Mouse (Mus musculus): ENCODE data around the gene Aldh1a2.
A peak's percentile ranks its signal among the peaks of the same experiment; 100 is the strongest.

The Aldh1a2 gene

DNA sequence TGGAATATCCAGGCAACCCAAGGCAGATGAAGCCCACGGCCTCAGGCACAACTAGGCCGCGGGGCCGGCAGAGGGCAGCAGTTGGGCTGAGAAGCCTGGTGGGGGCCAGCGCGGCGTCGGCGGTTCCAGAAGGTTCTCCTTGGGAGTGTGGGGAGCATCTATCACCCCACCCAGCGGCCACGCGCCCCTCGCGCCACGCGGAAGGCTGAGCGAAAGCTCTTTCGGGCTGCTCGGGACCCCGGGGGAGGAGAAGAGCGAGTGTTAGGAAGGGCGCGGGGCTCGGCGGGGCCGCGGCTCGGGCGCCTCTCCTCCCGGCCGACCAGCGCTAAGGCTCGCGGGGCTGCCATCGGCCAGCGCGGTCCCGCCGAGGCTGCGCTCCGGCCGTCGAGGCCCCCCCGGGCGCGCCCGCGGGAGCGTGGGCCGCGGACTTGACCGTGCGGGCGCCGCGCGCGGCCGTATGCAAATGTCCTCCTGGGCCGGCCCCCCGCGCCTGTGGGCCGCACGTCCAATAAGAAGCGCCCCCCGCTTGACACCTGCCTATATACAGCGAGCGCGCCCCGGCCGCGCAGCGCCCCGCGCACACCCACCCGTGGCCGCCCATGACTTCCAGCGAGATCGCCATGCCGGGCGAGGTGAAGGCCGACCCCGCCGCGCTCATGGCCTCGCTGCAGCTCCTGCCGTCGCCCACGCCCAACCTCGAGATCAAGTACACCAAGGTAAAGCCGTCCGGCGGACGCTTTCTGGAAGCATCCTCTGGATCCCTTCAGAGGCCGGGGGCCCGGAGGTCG lies at the start of gene Aldh1a2:
TSS of gene Aldh1a2 (plus strand) at position 542 of the 788 bp plus-strand sequence.
- peak; percentile 69 for DNase-seq (ENCODE audit: low spot score)

DNA sequence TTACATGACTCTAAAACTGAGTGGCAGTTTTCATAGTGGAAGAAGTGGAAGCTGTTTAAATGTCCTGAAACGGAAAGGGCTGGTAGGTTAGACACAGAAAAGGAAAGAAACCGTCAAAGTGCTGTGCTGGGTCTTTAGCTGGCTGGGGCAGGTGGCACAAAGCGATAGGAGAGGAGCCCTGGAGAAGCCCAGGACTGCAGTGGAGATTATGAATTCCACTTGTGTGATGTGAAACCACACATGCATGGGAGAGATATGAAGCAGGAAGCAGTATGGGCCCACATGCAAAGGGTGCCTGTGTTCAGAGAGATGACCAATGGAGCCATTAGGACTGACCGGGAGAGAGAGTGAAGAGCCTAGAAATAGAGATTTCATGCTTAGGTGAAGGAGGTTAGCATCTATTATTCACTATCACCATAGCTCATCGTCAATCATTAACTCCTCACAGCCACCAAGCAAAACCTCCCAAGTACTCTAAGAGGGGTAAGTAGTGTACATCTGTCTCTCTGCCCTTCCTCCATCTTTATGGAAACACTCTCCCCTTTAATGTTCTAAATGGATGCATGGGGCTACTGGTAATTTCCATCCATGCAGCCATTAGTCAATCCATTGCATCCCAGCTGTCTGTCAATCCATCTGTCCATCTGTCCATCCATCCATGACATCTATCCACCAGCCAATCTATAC lies 49.4 kb upstream of the Aldh1a2 start:
- DNase-seq (ENCODE audit: low spot score) = no peak

DNA sequence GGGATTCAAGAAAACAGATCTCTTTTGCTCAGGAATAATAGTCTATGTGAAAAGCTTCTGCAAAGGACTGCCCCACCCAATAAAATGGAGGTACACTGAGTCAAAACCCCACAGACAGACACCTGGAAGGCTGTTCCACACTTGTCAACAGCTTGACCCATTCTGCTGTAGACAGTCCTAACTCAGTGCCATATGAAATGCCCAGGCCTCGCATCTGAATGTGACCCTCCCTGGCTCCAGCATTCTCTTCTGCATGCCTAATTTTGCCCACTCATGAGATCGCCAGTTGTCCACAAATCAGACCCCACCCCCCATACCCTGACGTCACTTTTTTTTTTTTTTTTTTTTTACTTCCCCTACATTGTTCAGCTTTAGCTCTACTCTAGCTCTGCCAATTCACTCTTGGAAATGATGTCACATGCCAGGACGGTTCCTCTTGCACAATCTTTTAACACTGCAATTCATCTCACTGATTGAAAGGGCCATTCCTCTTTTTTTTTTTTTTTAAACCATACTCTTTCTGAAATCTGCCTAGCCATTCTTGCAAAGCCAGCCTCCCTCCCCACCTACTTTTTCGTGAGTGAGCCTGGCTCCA lies 48.6 kb upstream of the Aldh1a2 start:
- no peak for DNase-seq (ENCODE audit: low spot score)

DNA sequence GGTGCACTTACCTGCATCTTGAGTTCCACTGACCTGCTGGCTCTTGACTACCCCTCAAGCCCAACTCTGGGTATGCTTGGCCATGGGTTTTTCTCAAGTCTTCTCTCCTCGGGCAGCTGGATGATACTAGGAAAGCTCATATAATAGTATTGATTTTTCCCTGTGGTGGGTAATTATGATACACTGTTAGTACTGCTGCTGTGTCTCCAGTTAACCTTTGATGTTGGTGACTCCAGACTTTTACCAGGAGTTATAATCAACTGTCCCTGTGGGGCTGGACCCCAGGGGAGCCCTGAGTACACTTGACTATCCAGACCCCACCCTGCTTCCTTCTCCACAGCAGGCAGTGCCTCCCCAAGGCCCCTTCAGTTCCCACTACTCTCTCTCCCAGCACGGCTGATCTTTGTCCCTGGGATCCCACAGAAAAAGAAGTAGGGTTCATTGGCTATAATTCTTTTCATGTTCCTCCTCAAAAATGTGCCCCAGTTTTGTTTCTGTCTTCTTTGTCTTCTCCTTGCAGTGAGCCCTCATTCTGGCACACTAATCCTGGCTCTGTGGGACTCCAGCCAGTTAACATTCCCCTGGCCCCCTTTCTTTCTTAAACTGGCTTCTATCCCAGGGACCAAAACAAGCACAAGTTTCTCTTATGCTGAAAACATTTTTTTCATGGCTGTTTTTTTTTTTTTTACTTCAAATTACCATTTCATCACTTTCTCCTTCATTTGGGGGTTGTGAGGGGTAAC lies 47.9 kb upstream of the Aldh1a2 start:
- DNase-seq (ENCODE audit: low spot score) = no peak

DNA sequence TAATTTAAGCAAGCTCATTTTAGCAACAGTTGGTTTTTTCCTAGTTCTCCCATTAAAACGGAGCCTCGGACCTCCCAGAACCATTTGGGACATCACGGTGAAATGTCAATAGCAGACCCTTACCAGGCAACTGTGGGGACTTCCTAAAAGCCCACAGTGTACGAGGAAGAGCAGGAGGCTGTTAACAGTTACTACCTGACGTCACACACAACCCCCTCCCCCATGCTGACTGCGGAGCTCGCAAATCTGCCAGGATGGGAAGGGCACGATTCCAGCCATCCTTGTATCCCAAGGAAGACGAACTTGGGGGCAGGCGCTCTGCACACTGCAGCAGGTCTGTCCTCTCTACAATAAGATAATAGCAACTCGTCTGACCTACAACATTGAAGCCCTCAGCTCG lies 47.1 kb upstream of the Aldh1a2 start, which contains the start of gene Aqp9:
TSS of gene Aqp9 (minus strand) at position 172 of the 400 bp plus-strand sequence.
- DNase-seq (ENCODE audit: low spot score) = no peak

DNA sequence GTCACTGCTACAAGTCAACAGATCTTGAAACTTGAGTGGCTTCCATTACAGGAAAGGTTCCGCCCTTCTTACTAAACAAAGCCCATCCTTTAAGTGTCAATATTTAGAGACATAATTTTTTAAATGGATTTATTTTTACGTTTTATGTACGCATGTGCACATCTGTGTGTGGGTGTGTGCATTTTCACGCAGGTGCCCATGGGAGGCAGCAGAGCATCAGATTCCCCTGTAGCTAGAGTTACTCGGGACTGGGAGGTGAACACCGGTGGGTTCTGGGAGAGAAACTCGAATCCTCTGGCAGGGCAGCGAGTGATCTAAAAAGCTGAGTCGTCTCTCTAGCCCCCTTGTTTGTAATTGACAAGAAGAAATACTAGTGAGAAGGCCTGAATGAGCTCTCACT lies 42.1 kb upstream of the Aldh1a2 start:
- DNase-seq (ENCODE audit: low spot score) = no peak

DNA sequence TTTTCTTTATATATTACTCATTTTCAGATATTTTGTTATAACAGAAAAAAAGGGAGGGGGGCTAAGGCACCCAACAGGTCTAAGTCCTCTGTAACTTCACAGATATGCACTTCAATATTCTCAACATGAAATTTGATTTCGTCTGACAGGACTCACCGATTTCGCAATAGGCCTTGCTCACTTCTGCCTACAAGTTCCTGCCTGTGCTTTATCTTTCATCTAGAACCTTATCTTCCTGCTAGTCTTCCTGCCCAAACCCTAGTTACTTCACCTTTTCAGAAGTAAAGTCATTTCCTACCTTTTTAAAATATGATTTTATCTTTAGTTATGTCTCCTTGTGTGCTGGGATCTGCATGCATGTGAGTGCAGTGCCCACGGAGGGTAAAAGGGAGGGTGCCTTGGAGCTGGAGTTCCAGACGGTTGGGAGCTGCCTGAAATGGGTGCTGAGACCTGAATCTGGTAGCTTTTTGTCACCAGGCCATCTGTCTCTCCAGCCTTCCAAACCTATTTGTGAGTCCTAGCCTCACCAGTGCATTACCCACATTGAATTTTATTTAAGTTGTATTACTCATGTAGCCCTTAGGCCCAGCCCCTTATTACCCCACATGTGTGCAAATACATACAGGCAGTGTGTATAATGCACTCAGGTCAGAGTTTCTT lies 41.1 kb upstream of the Aldh1a2 start:
- no peak for DNase-seq (ENCODE audit: low spot score)

DNA sequence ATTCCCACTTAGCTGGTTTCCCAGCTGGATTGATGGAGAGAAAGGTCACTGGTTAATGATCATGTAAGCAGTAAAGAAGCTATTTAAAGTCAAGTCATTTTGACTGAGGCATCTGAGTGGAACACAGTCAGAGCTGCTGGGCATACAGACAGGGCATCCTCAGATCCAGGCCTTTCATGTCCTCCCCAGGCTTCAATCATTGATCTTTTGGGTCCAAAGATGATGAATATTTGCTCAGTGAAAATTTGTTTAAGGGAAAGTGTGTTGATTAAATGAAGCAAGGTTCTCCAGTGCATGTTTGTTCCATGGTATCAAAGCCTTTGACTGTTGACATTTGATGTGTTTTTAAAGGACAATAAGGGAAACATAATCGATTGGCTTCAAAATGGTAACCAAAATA lies 39.9 kb upstream of the Aldh1a2 start:
- no peak for DNase-seq (ENCODE audit: low spot score)

DNA sequence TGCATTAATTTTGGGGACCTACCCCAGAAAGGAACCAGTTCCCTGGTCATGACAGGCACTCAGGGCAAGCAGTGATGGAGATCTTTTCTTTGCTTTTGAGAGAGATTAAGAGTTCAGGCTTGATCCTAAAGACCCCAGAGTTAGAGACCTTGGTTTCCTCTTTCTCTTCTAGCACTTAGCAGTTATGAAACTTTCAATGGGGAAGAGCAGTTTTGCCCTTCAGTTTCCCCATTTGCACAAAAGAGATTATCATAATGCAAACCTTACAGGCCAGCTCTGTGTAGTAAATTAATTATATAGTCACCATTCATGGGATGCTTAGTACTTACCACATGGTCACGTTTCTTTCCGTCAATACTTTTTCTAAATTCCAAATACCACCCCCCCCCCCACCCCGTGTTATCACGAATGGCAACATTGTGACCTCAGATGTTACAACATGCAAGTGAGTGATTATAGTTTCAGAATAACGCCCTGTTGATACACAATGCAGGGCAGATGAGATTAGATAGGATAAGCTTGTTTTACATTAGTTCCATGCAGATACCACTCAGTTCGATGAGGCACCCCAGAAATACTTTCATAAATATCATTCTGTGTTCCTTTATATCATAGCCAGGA lies 36.2 kb upstream of the Aldh1a2 start:
- no peak for DNase-seq (ENCODE audit: low spot score)

DNA sequence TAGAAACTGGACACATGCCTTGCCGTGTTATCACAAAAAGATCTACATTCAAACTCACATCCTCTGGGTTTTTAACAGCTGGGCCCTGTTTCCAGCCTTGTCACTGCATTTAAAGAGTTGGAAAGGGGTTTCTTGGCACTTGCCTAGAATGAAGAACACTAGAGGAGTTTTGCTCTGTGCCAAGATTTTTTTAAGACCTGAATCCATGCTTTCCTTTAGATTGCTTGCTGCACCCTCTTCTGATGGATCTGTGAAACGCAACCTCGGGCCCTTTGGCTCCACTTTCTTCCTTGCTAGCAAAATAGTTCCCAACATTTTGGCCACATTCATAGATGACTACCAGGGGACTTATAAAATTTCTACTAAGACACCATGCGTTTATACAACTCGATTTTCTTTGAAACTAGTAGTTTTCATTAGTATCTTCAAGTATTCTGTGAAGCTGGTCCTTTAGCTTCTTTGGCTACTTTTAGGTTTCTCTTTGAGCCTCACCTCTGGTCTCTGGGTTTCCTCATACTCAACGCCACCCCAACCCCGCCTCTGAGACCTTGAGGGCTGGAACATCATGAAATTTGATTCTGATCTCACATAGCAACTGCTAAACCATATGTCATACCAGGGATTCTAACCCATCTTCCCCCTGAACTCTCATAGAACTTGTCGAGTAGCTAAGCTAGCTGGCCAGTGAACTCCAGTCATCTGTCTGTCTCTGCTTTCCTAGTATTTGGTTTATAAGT lies 35.5 kb upstream of the Aldh1a2 start:
- DNase-seq (ENCODE audit: low spot score) = no peak

DNA sequence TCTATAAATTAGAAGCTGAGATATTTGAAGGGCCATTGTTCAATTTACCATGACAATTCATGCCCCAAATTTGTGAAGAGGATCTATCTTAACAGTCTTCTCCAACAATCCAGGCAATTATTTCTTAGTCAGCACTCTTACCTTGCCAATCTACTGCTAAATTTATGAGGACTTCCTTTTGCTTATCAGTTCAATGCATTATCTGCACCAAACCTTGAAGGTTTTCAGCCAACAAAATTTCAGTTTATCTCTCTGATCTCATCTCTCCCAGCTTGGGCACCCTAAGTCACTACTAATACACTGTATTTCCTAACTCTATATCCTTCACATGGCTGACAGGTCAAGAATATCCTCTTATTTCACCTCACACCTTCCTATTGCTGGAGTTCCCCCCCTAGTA lies 30.3 kb upstream of the Aldh1a2 start:
- no peak for DNase-seq (ENCODE audit: low spot score)

DNA sequence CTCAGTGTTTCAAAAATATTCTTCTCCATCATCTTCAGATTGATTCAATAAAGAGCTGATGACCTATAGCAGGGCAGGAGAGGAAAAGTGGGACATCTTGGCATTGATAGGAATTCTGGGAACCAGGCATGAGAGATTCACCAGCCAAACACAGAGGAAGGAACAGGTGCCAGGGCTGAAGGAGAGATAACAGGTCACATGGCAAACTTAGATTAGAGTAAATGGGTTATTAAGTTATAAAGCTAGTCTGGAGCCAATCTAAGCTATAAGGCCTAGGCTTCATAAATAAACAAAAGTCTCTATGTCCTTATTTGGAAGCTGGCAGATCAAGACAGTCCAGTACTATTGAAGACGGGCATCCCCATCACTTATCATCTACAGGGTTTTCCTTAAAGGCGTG lies 29.8 kb upstream of the Aldh1a2 start:
- no peak for DNase-seq (ENCODE audit: low spot score)

DNA sequence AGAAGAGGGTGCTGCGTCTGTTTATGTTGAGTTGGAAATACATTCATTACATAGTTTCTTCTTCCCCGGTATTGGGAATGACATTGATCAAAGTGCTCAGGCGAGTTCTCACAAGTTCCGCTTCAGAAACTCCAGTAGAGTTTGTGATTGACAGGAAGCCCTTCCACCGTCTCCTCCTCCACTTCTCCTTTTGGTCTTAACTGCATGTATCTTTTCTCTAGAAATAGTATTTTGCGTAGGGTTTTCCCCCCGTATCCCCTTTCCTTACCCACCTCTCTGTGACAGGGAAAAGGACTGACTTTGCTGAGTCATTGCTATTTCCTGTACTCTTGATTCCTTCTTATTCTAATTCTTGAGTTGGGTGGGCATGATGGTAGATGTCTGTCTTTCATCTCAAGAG lies 28.2 kb upstream of the Aldh1a2 start:
- no peak for DNase-seq (ENCODE audit: low spot score)

DNA sequence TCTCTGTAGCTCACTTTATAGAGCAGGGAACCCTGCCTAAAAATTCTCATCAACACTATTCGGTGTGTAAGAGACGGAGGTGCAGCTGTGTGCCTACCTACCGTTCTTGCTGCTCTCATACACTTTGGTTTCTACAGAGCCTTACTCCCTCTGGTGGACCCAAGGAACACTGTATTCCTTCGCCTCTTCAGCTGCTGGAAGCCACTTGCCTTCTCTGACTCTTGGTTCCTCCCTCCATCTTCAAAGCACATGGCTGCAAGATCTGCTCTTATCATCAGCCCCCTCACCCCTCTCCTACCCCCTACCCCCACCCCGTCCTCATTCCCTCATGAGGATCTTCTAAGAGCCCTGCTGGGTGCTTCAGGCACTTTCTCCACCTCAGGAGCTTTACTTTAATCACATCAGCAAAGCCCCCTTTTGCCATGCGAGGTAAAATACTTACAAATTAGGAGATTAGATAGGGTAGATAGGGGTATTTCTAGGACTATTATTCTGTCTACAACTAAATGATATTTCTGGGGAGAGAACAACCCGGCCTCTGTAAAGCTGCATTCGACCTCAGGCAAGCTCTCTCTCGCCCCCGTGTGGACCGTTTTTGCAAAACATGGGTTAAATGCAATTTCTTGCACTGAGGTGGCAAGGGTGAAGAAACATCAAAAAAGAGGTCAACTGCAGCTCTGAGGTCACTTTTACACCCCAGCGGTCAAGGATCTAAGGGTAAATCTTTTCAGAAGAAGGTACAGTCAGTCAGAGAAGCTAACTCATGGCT lies 26.8 kb upstream of the Aldh1a2 start:
- DNase-seq (ENCODE audit: low spot score) = peak; percentile 23

DNA sequence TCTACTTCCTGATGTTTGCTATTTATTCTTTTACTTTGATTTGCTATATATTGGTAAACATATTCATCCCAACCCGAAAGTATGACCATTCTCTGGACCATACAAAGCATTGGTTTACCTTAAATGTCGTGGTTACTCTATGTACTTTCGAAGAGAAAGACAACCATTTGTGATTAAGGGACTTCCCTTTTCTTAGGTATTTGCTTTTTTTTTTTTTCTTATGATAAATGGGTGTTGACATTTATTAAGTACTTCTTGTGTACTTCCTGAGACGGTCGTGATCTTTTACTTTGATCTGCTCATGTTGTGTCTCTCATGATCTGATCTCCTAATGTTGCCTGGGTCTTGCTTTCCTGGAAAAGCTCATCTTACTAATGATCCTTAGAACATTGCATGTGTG lies 16.8 kb upstream of the Aldh1a2 start:
- DNase-seq (ENCODE audit: low spot score) = no peak

DNA sequence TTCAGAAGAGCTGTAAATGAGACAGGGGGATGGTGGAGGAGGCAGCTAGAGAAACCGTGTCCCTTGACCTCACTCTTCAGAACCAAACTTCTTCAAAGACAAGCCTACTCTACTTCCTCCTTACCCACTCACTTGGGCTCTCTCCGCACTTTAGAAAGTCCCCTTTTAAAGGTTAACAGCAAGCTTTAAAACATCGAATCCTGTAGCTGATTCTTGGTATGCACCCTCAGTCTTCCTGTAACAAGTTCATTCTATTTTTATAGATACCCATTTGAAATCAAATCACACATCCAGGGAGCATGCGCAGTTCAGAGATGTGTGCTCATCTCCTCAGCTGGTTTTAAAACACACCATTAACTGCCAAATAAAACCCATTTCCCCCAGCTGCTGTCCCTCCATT lies 13.3 kb upstream of the Aldh1a2 start:
- no peak for DNase-seq (ENCODE audit: low spot score)

DNA sequence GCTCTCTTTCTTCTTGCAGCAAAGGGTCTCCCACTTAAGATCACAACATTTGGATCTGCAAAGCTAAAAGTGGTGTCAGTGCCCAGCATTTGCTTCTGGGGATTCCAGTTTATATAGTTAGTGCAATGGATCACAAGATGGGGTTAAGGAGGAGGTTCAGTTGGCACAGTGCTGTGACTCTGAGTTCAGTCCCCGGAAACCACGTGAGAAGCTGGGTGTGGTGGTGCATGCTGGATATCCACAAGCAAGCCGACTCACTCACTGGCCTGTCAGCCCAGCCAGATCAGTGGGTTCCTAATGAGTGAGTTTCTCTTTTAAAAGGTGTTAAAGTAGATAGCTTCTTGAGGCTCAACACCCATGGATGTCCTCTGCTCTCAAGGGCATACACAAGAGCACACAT lies 6.3 kb upstream of the Aldh1a2 start:
- DNase-seq (ENCODE audit: low spot score) = no peak

DNA sequence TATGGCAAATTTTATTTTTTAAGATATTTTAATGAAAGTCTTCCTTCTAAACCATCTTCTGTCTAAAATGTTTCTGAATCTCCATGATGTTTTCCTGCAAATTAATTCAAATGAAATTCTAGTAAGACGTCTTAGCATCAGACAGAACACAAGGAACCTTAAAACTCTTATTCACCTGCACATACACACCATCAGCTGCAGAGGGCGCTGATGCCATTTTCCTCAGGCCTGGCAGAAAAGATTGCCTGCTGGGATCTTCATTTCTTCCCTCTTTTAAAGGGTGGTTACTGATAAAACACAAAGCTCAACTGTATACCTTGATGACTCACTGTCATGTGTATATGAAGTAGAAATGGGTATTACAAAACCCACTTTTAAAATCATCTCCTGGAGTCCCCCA lies 4.7 kb upstream of the Aldh1a2 start:
- DNase-seq (ENCODE audit: low spot score) = no peak

DNA sequence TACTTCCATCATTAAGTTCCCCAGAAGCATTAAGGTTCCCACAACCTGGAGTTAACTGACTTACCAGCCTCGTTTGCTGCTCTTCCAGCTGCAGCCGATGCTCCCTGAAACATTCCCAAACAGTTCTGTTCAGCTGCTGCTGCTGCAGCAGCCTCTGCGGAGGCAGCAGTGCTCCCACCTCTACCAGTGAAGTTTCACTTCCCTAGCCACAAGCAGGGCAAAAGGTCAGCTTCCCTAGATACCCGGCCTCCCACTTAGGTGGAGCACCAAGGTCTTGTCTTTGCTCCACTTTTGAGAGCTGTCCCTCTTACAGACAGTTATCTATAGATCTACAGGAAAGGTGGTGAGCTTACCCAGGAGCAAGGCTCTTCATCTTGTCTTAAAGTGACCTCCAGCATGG lies 2.0 kb upstream of the Aldh1a2 start:
- no peak for DNase-seq (ENCODE audit: low spot score)
